Comparison of ENCODE assay signal across 26 mouse cellular contexts in the genomic region with DNA sequence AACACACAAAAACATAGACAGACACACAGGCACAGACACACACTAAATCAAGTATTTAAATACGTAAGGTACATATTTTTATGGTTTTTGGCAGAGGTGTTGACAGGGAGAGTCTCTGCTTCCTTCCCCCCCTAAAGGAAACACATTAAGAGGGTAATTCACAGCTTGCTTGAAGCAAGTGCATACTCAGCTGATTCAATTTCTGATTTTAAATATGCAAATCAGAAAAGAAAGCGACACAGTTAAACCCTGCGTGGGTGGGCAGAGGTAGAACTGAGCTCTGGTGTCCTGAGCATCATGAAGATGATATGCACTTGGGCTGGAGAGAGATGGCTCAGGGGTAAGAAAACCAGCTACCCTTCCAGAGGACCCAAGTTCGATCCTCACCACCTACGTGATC.
DNase-seq lines count a peak whose midpoint lies in the region; ATAC-seq and TF ChIP-seq lines count a peak whose summit lies in the region.
"Had no signal": no experiment of that assay in that cellular context is flagged by ENCODE, and none has a peak within 500 bp of the region (broad histone marks: within the 10 kb centered on the region; RNA-seq: fewer than 3 reads in every experiment).

No protein-coding gene starts in this region.

- H3K4me2 ChIP-seq in CH12.LX (ENCODE audit: insufficient read depth, low read depth, poor library complexity, severe bottlenecking) = no peak overlapping the region
- H3K4me2 ChIP-seq: forebrain, embryonic 13.5 days; heart, embryonic 12.5 days; heart, embryonic 15.5 days; hindbrain, embryonic 14.5 days; intestine, embryonic 15.5 days had no signal

- H3K9me3 ChIP-seq in CH12.LX (replicated peaks; ENCODE audit: low read length) = no peaks in the 10 kb centered on the region
- H3K9me3 ChIP-seq: forebrain, embryonic 10.5 days; forebrain, embryonic 13.5 days; heart, embryonic 12.5 days; heart, embryonic 15.5 days; intestine, embryonic 15.5 days had no signal

- no peak for TF ChIP-seq POLR2A in CH12.LX (IDR thresholded peaks at IDR 0.05; ENCODE audit: low read depth, low read length)

- in situ Hi-C loops in CH12.LX (cut with MboI; ENCODE audit: low pct_ligation_motif_present, low pct_unique_long_range_greater_than_20kb, low sequenced_read_pairs) = no loop called here

- H3K27ac ChIP-seq in CH12.LX (ENCODE audit: insufficient read depth, low read depth) = no peak overlapping the region
- H3K27ac ChIP-seq: forebrain, embryonic 10.5 days; forebrain, embryonic 13.5 days; heart, embryonic 15.5 days; hindbrain, embryonic 14.5 days; hindbrain, postnatal 0 days; intestine, embryonic 15.5 days had no signal

- intact Hi-C loops in heart, postnatal 36 days (cut with DNase I) = no loop called here

- TF ChIP-seq RAD21 in CH12.LX (IDR thresholded peaks at IDR 0.05; ENCODE audit: low read depth, low read length) = no peak

- H3K4me1 ChIP-seq in CH12.LX (ENCODE audit: control insufficient read depth in 1 of 2, insufficient read depth in 2 of 2) = peaks cover 46 to 84% of the 10 kb centered on the region in 2 experiments
- H3K4me1 ChIP-seq: forebrain, embryonic 13.5 days had no signal

- peaks cover 0 to 39% of the 10 kb centered on the region in 2 experiments for H3K36me3 ChIP-seq in CH12.LX (replicated peaks in 1 of 2; ENCODE audit: control insufficient read depth in 1 of 2, insufficient read depth in 1 of 2, low read length in 1 of 2)
- H3K36me3 ChIP-seq: forebrain, embryonic 10.5 days; heart, embryonic 12.5 days; heart, embryonic 15.5 days; intestine, embryonic 15.5 days had no signal

- dilution Hi-C loops in CH12.LX (cut with MboI; ENCODE audit: extremely low pct_ligation_motif_present, extremely low pct_unique_long_range_greater_than_20kb, low sequenced_read_pairs) = no loop called here

- H3K27me3 ChIP-seq in CH12.LX (replicated peaks) = no peaks in the 10 kb centered on the region
- H3K27me3 ChIP-seq: forebrain, embryonic 13.5 days; heart, embryonic 12.5 days; heart, embryonic 15.5 days; intestine, embryonic 15.5 days had no signal

- no peak overlapping the region for H3K9ac ChIP-seq in CH12.LX (ENCODE audit: insufficient read depth, low read depth)
- H3K9ac ChIP-seq: forebrain, embryonic 13.5 days; heart, embryonic 12.5 days; heart, embryonic 15.5 days; hindbrain, embryonic 14.5 days; intestine, embryonic 15.5 days had no signal

- DNase-seq in heart, adult 11 months = peak; percentile 53
- no peak for DNase-seq in heart, postnatal 36 days
- DNase-seq in CH12.LX (ENCODE audit: extremely low read depth) = no peak
- DNase-seq in induced T-regulatory cell, adult 2 months (ENCODE audit: low read depth) = peak; percentile 73
- no peak for DNase-seq in spleen, postnatal 14 days (ENCODE audit: low spot score in 2 of 2)
- no peak for DNase-seq in neural tube, embryonic 10.5 days (ENCODE audit: extremely low spot score, low spot score)
- DNase-seq: adrenal gland, adult 8-10 months; adrenal gland, postnatal 25 days; B cell, adult 2 months; cerebellum, adult 18-20 months; cerebellum, adult 9-10 months; cerebellum, postnatal 14 days; gastrocnemius, postnatal 36 days; heart, adult 18-20 months; heart, postnatal 10 days; heart, postnatal 4 days; kidney, adult 11 months had no signal

- no peak overlapping the region for H3K4me3 ChIP-seq in CH12.LX (replicated peaks in 1 of 3; ENCODE audit: low read depth in 2 of 3, low read length in 2 of 3, poor library complexity in 1 of 3)
- H3K4me3 ChIP-seq: forebrain, embryonic 10.5 days; forebrain, embryonic 13.5 days; heart, embryonic 12.5 days; heart, embryonic 15.5 days; intestine, embryonic 15.5 days had no signal

- H3K79me2 ChIP-seq in CH12.LX (replicated peaks; ENCODE audit: control insufficient read depth, extremely low read depth, insufficient read depth, poor library complexity, severe bottlenecking) = no peaks in the 10 kb centered on the region

- no peak for TF ChIP-seq CTCF in CH12.LX (conservative IDR thresholded peaks at IDR 0.05 in 1 of 2, IDR thresholded peaks at IDR 0.05 in 1 of 2; ENCODE audit: low read depth in 2 of 2, low read length in 2 of 2)

- TF ChIP-seq EP300 in CH12.LX (IDR thresholded peaks at IDR 0.05; ENCODE audit: low read length) = no peak

- ATAC-seq in megakaryocyte, adult 5-6 weeks (ENCODE audit: poor library complexity, severe bottlenecking) = no peak
- ATAC-seq: forebrain, embryonic 13.5 days; forebrain, embryonic 16.5 days; hindbrain, postnatal 0 days; intestine, embryonic 15.5 days had no signal

TF ChIP-seq in CH12.LX, 34 proteins besides CTCF, POLR2A, EP300 and RAD21:
- TF ChIP-seq MAFK (IDR thresholded peaks at IDR 0.05; ENCODE audit: insufficient replicate concordance, low read length) = 0 out of 2 replicates have a peak, but pooled peaks have one; percentile 22
- TF ChIP-seq MXI1 (IDR thresholded peaks at IDR 0.05; ENCODE audit: low read depth, low read length) = no peak

Comparison
In these comparisons a context has a peak if more than half of its experiments do, and no peak if none do; other contexts are left out.
1. DNase-seq: peak in heart, adult 11 months (single experiment) and induced T-regulatory cell, adult 2 months (single experiment); none in heart, postnatal 36 days (0 of 2), CH12.LX (single experiment), spleen, postnatal 14 days (0 of 2) and neural tube, embryonic 10.5 days (single experiment).